Mouse (Mus musculus) forebrain, embryonic 11.5 days (tissue): ENCODE data around the gene Cerkl. TPM values are rescaled to one million over a fixed set of nuclear protein-coding genes. Genes with fewer than 3 reads are reported as not detected.

Experiments used
- ATAC-seq: fragments of 200-750 bp; cut with Nextera tagmentation; replicated peaks from 2 replicates; pipeline ENCODE4 v1.8.0; 2017; ENCODE audit warnings: moderate TSS enrichment; ENCODE audit not compliant: low FRiP score
- DNase-seq: peaks from one replicate; pipeline ENCODE4 v3.0.0-alpha.2; 2017; ENCODE audit warnings: low spot score
- H3K27ac ChIP-seq: fragments of 300-500 bp; sonication (generic); 2 replicates; pipeline ENCODE4 v1.5.1; 2014; ENCODE audit warnings: low read depth, low read length
- H3K27me3 ChIP-seq: fragments of 300-500 bp; sonication (generic); 2 replicates; pipeline ENCODE4 v1.6.1; 2014; ENCODE audit warnings: mild to moderate bottlenecking, low read length, mixed read lengths; ENCODE audit not compliant: control insufficient read depth, insufficient read depth
- H3K36me3 ChIP-seq: fragments of 300-500 bp; sonication (generic); 2 replicates; pipeline ENCODE4 v1.6.1; 2014; ENCODE audit warnings: mild to moderate bottlenecking, low read length, moderate library complexity, mixed read lengths; ENCODE audit not compliant: control insufficient read depth, insufficient read depth
- H3K4me1 ChIP-seq: fragments of 300-500 bp; sonication (generic); replicated peaks from 2 replicates; pipeline ENCODE4 v1.6.1; 2014; ENCODE audit warnings: low read length, mixed read lengths; ENCODE audit not compliant: control insufficient read depth, insufficient read depth
- H3K4me2 ChIP-seq: fragments of 300-500 bp; sonication (generic); 2 replicates; pipeline ENCODE4 v1.6.1; 2014; ENCODE audit warnings: low read depth, mild to moderate bottlenecking, low read length, moderate library complexity, mixed read lengths; ENCODE audit not compliant: severe bottlenecking
- H3K4me3 ChIP-seq: fragments of 300-500 bp; sonication (generic); 2 replicates; pipeline ENCODE4 v1.5.1; 2014; ENCODE audit warnings: low read depth, low read length
- H3K9ac ChIP-seq: fragments of 300-500 bp; sonication (generic); 2 replicates; pipeline ENCODE4 v1.6.1; 2014; ENCODE audit warnings: low read length
- H3K9me3 ChIP-seq: fragments of 300-500 bp; sonication (generic); 2 replicates; pipeline ENCODE4 v1.6.1; 2016; ENCODE audit warnings: low read length, mixed read lengths; ENCODE audit not compliant: control insufficient read depth
- WGBS: fragments of 180-500 bp; shearing (Covaris S2); extraction: QIAGEN DNeasy Blood & Tissue Kit; methylation state at CpG from one replicate; pipeline ENCODE4 v1.1.7; 2014; 5-methylcytosine and 5-hydroxymethylcytosine counted together
- polyA plus RNA-seq: library from polyadenylated mRNA; unstranded; fragments of >200 nt; fragmentation: Nextera tagmentation; extraction: Ambion mirVana; gene quantifications from 2 replicates; pipeline ENCODE4 v1.2.1, GENCODE M21; 2014

The Cerkl gene
- polyA plus RNA-seq, 1 experiment from 2014 or later: 1.2 TPM

- Histone ChIP-seq H3K27ac (no peak overlapping the region), H3K36me3 (no peaks in the 10 kb centered on the region)
- no peak for DNase-seq
Observed at GRCm38 (mm10) chr2:79302398-79302797, 154.2 kb downstream of the Cerkl start.

DNA sequence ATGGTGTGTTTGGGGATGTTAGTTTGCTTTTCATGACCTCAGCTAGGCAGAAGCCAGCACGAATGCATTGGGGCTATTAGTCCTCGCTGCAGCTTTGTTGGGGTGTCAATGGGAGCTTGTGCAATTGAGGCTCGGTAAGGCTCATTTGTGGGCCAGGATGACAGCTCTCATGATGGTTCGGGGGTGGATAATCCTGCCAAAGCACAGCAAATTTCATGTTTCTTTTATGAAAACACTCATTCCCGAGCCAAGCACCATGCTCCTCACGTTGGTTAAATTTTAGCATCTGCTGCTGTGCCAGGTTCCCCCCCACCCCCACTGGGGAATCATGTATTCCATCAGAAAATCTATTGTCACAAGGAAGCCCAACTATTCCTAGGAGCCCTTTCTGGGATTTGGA, 164.2 kb downstream of the Cerkl start:
- Histone ChIP-seq H3K27ac (no peak overlapping the region), H3K4me3 (no peak overlapping the region), H3K36me3 (no peaks in the 10 kb centered on the region), H3K27me3 (no peaks in the 10 kb centered on the region), H3K4me1 (no peaks in the 10 kb centered on the region), H3K9ac (no peak overlapping the region), H3K4me2 (no peak overlapping the region), H3K9me3 (no peaks in the 10 kb centered on the region)
- no peak for DNase-seq
- 80% methylated on average over 6 of the region's 6 CpGs for WGBS
- ATAC-seq: no peak

More at GRCm38 (mm10) chr2:79302398-79302797, 154.2 kb downstream of the Cerkl start:
- Histone ChIP-seq H3K9me3 (no peaks in the 10 kb centered on the region), H3K9ac (no peak overlapping the region), H3K4me2 (no peak overlapping the region), H3K4me3 (no peak overlapping the region), H3K27me3 (no peaks in the 10 kb centered on the region), H3K4me1 (no peaks in the 10 kb centered on the region)
- ATAC-seq: no peak

- no peaks in the 10 kb centered on the region for H3K9me3 ChIP-seq
- ATAC-seq: no peak
- no peaks in the 10 kb centered on the region for H3K27me3 ChIP-seq
- H3K27ac ChIP-seq: no peak overlapping the region
- 81% methylated on average over 8 of the region's 8 CpGs for WGBS
- H3K4me3 ChIP-seq: no peak overlapping the region
- H3K4me1 ChIP-seq: no peaks in the 10 kb centered on the region
- no peak overlapping the region for H3K4me2 ChIP-seq
- no peak for DNase-seq
- no peak overlapping the region for H3K9ac ChIP-seq
- no peaks in the 10 kb centered on the region for H3K36me3 ChIP-seq
Observed at GRCm38 (mm10) chr2:79291922-79292321, 164.7 kb downstream of the Cerkl start.

GRCm38 (mm10) chr2:79290149-79290548, 166.4 kb downstream of the Cerkl start:
- H3K4me3 ChIP-seq: no peak overlapping the region
- no peak overlapping the region for H3K27ac ChIP-seq
- no peak for DNase-seq
- ATAC-seq: no peak
- no peak overlapping the region for H3K9ac ChIP-seq
- no peaks in the 10 kb centered on the region for H3K9me3 ChIP-seq
- WGBS: 91% methylated on average over 1 of the region's 1 CpGs
- no peaks in the 10 kb centered on the region for H3K4me1 ChIP-seq
- no peaks in the 10 kb centered on the region for H3K36me3 ChIP-seq
- no peak overlapping the region for H3K4me2 ChIP-seq
- no peaks in the 10 kb centered on the region for H3K27me3 ChIP-seq

GRCm38 (mm10) chr2:79284206-79284605, 172.4 kb downstream of the Cerkl start:
- no peaks in the 10 kb centered on the region for H3K36me3 ChIP-seq
- no peak overlapping the region for H3K27ac ChIP-seq
- H3K27me3 ChIP-seq: no peaks in the 10 kb centered on the region
- H3K9me3 ChIP-seq: no peaks in the 10 kb centered on the region
- H3K9ac ChIP-seq: no peak overlapping the region
- no peak for ATAC-seq
- no peak for DNase-seq
- no peak overlapping the region for H3K4me2 ChIP-seq
- no peaks in the 10 kb centered on the region for H3K4me1 ChIP-seq
- H3K4me3 ChIP-seq: no peak overlapping the region
- 86% methylated on average over 4 of the region's 4 CpGs for WGBS

Other genes starting within 250 kb of the Cerkl start
- 8.2 and 8.8 TPM in 2 replicates for gene Itga4, start 201.4 kb downstream of the Cerkl start, polyA plus RNA-seq
- 30.7 and 34.3 TPM in 2 replicates for gene Neurod1, start within 50 bp of the Cerkl start, polyA plus RNA-seq
- 5.0 and 5.7 TPM in 2 replicates for gene Itprid2, start 178.6 kb upstream of the Cerkl start, polyA plus RNA-seq